Mouse (Mus musculus) embryo, embryonic 10.5 days (tissue): ENCODE measurements around the gene Dynll2.
A peak's percentile ranks its signal among the peaks of the same experiment; 100 is the strongest.
"Not testable (repeated sequence)": the region's sequence is repeated elsewhere in the genome, so short reads cannot be mapped to it uniquely, and the experiment has no call there.

Experiments
- DNase-seq: peaks from one replicate; pipeline ENCODE4 v3.0.0-alpha.2; 2015; ENCODE audit warnings: low spot score

Dynll2 gene

GRCm38 (mm10) chr11:87987861-87988260 lies 528 bp upstream of the Dynll2 start:
- DNase-seq: no peak

GRCm38 (mm10) chr11:87986141-87986741 lies 1.1 kb downstream of the Dynll2 start:
- peak; percentile 77 for DNase-seq

- no peak for DNase-seq
Observed at GRCm38 (mm10) chr11:87985643-87986042, 1.7 kb downstream of the Dynll2 start.

- DNase-seq: no peak
Observed at GRCm38 (mm10) chr11:87984571-87984970, 2.8 kb downstream of the Dynll2 start.

- DNase-seq: no peak
Observed at GRCm38 (mm10) chr11:87978905-87979304, 8.4 kb downstream of the Dynll2 start.

- not testable (repeated sequence) for DNase-seq
Observed at GRCm38 (mm10) chr11:87977021-87977420, 10.3 kb downstream of the Dynll2 start.

- DNase-seq: peak; percentile 85
Observed at GRCm38 (mm10) chr11:87974477-87975181, 12.7 kb downstream of the Dynll2 start.

- no peak for DNase-seq
Observed at GRCm38 (mm10) chr11:87973559-87974305, 13.6 kb downstream of the Dynll2 start.

- no peak for DNase-seq
Observed at GRCm38 (mm10) chr11:87972829-87973228, 14.5 kb downstream of the Dynll2 start.

GRCm38 (mm10) chr11:87968356-87969122 lies 18.8 kb downstream of the Dynll2 start:
- DNase-seq: no peak

- peak; percentile 95 for DNase-seq
Observed at GRCm38 (mm10) chr11:87967692-87968289, 19.5 kb downstream of the Dynll2 start.

- DNase-seq: peak; percentile 43
Observed at GRCm38 (mm10) chr11:87966214-87966613, 21.1 kb downstream of the Dynll2 start.

- no peak for DNase-seq
Observed at GRCm38 (mm10) chr11:87965293-87965692, 22.0 kb downstream of the Dynll2 start.

GRCm38 (mm10) chr11:87957066-87957465 lies 30.3 kb downstream of the Dynll2 start:
- DNase-seq: peak; percentile 75

- DNase-seq: peak; percentile 73
Observed at GRCm38 (mm10) chr11:87955144-87955543, 32.2 kb downstream of the Dynll2 start.

- DNase-seq: peak; percentile 63
Observed at GRCm38 (mm10) chr11:87949990-87950389, 37.3 kb downstream of the Dynll2 start.

GRCm38 (mm10) chr11:87935467-87935866 lies 51.9 kb downstream of the Dynll2 start:
- no peak for DNase-seq

GRCm38 (mm10) chr11:87933731-87934130 lies 53.6 kb downstream of the Dynll2 start:
- no peak for DNase-seq

GRCm38 (mm10) chr11:87930348-87930747 lies 57.0 kb downstream of the Dynll2 start:
- DNase-seq: no peak
